Mouse (Mus musculus) hematopoietic multipotent progenitor cell, adult 10-12 weeks (in vitro differentiated cells): Measurements from ENCODE around the gene Ttll13. TPM values are rescaled to one million over a fixed set of nuclear protein-coding genes. Genes with fewer than 3 reads are reported as not detected.

Experiments used
- polyA plus RNA-seq: library from polyadenylated mRNA; stranded (reverse); fragments of >175 nt; gene quantifications from 2 replicates; pipeline ENCODE4 v1.2.3, GENCODE M21; 2012; ENCODE audit warnings: low replicate concordance

Ttll13 gene
- polyA plus RNA-seq: 0.36 and 0.59 TPM in 2 replicates

DNA sequence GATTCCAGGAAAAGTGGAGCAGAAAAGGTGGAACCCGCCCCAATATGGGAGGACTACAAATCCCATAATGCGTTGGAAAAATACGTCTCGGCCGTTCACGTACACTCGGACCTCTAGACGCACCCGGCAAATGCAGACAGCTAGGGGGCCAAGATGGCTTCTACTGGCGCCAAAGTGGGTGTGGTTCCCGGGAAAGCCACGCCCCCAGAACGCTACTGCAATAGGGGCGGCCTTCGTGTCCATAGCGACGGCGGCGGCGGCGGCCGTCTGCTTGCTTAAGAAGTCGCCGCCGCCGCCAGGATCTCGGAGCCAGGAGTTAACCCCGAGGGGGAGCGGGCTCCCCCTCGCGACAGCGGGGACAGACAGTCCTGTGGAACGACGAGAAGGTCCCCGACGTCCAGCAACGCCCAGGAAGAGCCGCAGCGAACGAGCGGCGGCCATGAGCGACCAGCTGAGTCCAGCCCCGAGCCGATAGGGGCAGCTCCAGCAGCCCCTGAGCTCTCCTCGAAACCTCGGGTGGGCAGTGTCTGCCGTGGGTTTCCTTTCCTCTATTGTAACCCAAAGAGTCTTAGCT is at the start of gene Ttll13:
Gene Ttll13 (plus strand): TSS at position 229 of the 574 bp plus-strand sequence.

GRCm38 (mm10) chr7:80232489-80233029 is 13.6 kb upstream of the Ttll13 start, which contains the start of the genes Cib1 and Gdpgp1:
Gene Cib1, minus strand, starts transcription at chr7:80232813.
Gene Gdpgp1, plus strand, starts transcription at chr7:80232865.

GRCm38 (mm10) chr7:80260625-80261371 is 14.6 kb downstream of the Ttll13 start, which contains the start of gene Ngrn:
Gene Ngrn, plus strand, starts transcription at chr7:80261215.

GRCm38 (mm10) chr7:80268897-80269750 is 22.9 kb downstream of the Ttll13 start, which contains the start of gene Vps33b:
Gene Vps33b, plus strand, starts transcription at chr7:80269649.

GRCm38 (mm10) chr7:80294062-80294763 is 48.0 kb downstream of the Ttll13 start, which contains the start of gene Prc1:
Gene Prc1, plus strand, starts transcription at chr7:80294450.

Other genes with a start within 250 kb of the Ttll13 start
- gene Zfp710, start 221.6 kb upstream of the Ttll13 start, polyA plus RNA-seq: 111 and 170 TPM in 2 replicates
- 31.8 and 47.9 TPM in 2 replicates for gene Idh2, start 131.0 kb upstream of the Ttll13 start, polyA plus RNA-seq
- 37.1 and 63.3 TPM in 2 replicates for gene Sema4b, start 59.5 kb upstream of the Ttll13 start, polyA plus RNA-seq
- 47.8 and 50.0 TPM in 2 replicates for gene Cib1, start 13.6 kb upstream of the Ttll13 start, polyA plus RNA-seq
- gene Gdpgp1, start 13.5 kb upstream of the Ttll13 start, polyA plus RNA-seq: 5.4 and 5.7 TPM in 2 replicates
- 34.1 and 46.5 TPM in 2 replicates for gene Ngrn, start 14.8 kb downstream of the Ttll13 start, polyA plus RNA-seq
- gene Vps33b, start 23.3 kb downstream of the Ttll13 start, polyA plus RNA-seq: 4.3 and 5.5 TPM in 2 replicates
- 3.1 and 6.8 TPM in 2 replicates for gene Prc1, start 48.1 kb downstream of the Ttll13 start, polyA plus RNA-seq
- gene Rccd1, start 78.1 kb downstream of the Ttll13 start, polyA plus RNA-seq: 8.7 and 20.1 TPM in 2 replicates
- gene Unc45a, start 94.6 kb downstream of the Ttll13 start, polyA plus RNA-seq: 81.4 and 176 TPM in 2 replicates
- 3.7 and 20.8 TPM in 2 replicates for gene Hddc3, start 96.7 kb downstream of the Ttll13 start, polyA plus RNA-seq
- gene Man2a2, start 125.0 kb downstream of the Ttll13 start, polyA plus RNA-seq: 81.8 and 121 TPM in 2 replicates
- gene Fes, start 141.6 kb downstream of the Ttll13 start, polyA plus RNA-seq: 128 and 133 TPM in 2 replicates
- 77.1 and 176 TPM in 2 replicates for gene Furin, start 159.1 kb downstream of the Ttll13 start, polyA plus RNA-seq